Mouse (Mus musculus) liver, adult 2 months (tissue): ENCODE data around the gene Etfrf1.
A peak's percentile ranks its signal among the peaks of the same experiment; 100 is the strongest.

Experiments used
- CTCF ChIP-seq: fragments of 200-500 bp; IDR thresholded peaks from 2 replicates; pipeline ENCODE4 v1.5.1; 2011; ENCODE audit warnings: low read depth, low read length, control low read depth
- POLR2A ChIP-seq: fragments of 200-500 bp; IDR thresholded peaks from 2 replicates; pipeline ENCODE4 v1.6.1; 2011; ENCODE audit warnings: low read length, control low read depth; ENCODE audit not compliant: insufficient read depth; ENCODE audit errors: extremely low read depth

- no peak for TF ChIP-seq CTCF
- TF ChIP-seq POLR2A = 0 out of 2 replicates have a peak, but pooled peaks have one; percentile 3
Measured at GRCm38 (mm10) chr6:145249291-145250184, 38.6 kb downstream of the Etfrf1 start.
